Mouse (Mus musculus) forebrain, embryonic 12.5 days (tissue): Measurements from ENCODE around the gene Gnpda2. TPM values are rescaled to one million over a fixed set of nuclear protein-coding genes. Genes with fewer than 3 reads are reported as not detected.

Experiments
- polyA plus RNA-seq: library from polyadenylated mRNA; unstranded; fragments of >200 nt; fragmentation: Nextera tagmentation; extraction: Ambion mirVana; gene quantifications from 2 replicates; pipeline ENCODE4 v1.2.1, GENCODE M21; 2016

Gnpda2 gene
- polyA plus RNA-seq, 1 experiment from 2014 or later = 31.3 TPM

Other genes with a start within 250 kb of the Gnpda2 start
- gene Yipf7, start 49.7 kb downstream of the Gnpda2 start, polyA plus RNA-seq = not detected in 2 replicates
- 53.6 and 58.7 TPM in 2 replicates for gene Guf1, start 35.4 kb downstream of the Gnpda2 start, polyA plus RNA-seq